Mouse (Mus musculus) lung, adult 2 months (tissue): ENCODE data around the gene Klf5.

Experiments used
- CTCF ChIP-seq: fragments of 200-500 bp; IDR thresholded peaks from 2 replicates; pipeline ENCODE4 v1.5.1; 2011; ENCODE audit warnings: mild to moderate bottlenecking, low read length, control low read depth; ENCODE audit not compliant: insufficient read depth
- POLR2A ChIP-seq: fragments of 200-500 bp; IDR thresholded peaks from 2 replicates; pipeline ENCODE4 v1.6.1; 2011; ENCODE audit warnings: low read depth, mild to moderate bottlenecking, control low read depth, low read length, borderline replicate concordance; ENCODE audit errors: extremely low read depth

DNA sequence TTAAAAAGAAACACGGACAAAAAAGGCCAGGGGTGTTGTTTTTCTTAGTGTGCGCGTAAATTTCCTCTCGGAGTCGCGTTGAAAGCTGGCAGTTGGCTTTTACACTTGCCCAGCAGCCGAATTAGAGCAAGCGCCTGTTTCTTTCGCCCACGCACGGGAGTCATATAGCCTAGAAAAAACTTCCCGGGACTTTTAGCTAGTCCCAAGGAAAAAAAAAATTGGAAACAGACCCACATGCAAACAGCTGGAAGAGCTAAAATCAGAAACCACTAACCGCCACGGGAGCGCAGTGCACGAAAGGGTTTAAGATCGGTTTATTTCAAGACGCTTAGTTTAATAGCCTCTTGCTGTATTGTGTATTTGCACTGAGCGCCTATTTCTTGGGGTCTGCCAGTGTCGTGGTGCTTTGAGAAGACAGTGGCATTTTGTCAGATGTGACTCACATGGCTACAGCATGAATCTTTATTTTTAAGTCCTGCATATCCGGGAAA is 1.3 kb downstream of the Klf5 start:
- TF ChIP-seq CTCF (no peak), POLR2A (no peak)
